Mouse (Mus musculus) ovary, postnatal 14 days (tissue): ENCODE results near the gene Minos1.

Source experiments
- DNase-seq: peaks from one replicate; pipeline ENCODE4 v3.0.0; 2022; ENCODE audit warnings: low spot score

The Minos1 gene

DNA sequence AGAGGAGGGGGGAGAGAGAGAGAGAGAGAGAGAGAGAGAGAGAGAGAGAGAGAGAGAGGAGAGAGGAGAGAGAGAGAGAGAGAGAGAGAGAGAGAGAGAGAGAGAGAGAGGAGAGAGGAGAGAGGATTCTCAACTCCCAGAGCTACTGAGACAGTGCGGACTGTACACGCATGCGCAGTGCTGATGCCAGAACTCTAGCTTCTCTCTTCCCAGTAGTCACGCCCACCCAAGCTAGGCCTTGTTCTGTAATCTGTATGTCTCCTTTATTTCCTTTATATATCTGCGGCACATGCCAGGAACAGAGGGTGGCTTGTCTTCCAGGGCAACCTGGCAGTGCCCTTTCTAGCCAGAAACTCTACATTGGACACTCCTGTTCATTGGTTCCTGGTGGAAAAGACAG is 66.1 kb downstream of the Minos1 start:
- DNase-seq = no peak

DNA sequence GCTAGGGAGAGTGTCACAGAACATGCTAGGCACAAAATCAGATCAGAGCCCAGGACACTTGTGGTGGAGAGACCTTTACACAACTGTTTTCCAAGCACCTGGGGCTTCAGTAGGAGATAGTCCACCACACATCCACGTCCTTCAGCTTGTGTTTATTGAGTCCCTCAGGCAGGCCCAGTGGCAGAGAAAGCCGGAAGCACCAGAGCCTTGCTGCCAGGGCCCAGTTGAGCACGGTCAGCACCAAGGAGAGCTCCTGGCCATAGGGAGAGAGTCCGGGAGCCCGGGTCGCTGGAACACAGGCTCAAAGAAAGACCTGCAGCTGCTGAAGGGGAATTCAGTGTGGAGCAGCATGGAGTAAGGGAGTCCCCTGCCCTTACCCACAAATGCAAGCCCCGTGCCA is 71.3 kb downstream of the Minos1 start:
- peak; percentile 55 for DNase-seq

DNA sequence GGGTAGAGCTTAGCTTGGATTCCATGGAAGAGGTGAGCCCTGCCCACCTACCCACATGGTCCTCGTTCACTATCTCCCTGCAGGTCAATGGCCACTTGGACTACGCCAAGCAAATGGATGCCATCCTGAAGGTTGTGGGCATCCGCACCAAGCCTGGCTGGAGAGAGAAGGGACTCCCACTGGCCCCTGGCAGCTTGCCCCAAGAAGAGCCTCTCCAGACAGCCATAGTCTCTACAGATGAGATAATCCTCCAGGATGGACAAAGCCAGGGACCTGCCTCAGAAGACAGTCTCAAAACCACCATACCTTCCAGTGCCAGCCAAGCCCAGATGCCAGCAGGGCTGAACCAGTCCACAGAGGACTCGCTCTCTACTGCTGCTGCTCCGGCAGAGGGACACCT is 72.9 kb downstream of the Minos1 start:
- no peak for DNase-seq

DNA sequence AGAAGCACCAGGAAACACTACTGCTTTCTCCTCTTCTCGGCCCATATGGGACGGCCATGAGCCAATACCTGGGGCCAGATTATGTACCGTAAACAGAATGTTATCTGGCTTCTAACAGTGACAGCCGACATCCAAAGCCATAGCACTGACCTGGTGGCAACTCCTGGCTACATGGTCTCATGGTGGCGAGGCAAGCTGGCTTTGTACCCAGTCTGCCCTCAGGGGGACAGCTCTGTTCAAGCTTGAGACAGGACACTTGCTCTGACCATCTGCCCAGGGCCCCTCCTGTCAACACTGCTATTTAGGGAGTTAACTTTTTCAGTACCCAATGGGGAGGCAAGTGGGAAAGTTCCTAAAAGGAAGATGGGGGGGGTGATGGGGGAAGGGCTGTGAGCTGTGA is 73.6 kb downstream of the Minos1 start:
- no peak for DNase-seq

DNA sequence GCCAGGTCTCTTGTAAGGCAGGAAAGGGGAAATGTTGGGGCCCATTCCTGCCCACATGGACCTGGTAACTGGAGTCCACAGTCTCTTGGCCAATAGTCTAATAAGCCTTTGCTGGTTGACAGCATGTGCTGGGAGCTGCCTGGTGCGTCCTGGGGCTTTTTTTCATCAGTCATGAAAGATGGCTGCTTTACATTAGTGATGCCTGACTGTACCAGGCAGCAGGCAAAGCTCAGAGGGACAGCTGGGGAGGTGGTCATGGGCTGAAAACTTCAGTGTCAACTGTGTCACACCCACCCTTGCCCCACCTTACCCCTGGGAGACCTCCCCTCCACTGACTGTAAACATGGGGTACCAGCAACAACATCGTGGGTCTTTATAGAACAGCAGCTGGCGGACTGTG is 75.2 kb downstream of the Minos1 start:
- DNase-seq = no peak

DNA sequence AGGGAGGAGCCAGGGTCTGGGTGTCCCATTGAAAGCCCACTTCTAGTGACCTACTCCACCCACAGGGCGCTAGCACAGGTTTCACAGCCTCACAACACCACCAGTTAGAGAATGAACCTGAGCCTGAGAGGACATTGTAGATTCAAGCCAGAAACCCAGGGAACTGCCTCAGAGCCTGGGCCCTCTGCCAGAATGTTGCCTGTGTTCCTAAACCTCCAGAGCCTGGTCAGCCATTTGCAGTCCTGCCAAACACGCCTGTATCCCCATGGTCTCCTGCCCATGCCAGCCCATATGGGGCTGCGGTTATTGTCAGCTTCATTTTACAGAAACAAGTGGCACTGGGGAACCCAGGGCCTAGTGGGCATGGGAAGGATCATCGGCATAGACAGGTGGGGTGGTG is 75.6 kb downstream of the Minos1 start:
- no peak for DNase-seq

DNA sequence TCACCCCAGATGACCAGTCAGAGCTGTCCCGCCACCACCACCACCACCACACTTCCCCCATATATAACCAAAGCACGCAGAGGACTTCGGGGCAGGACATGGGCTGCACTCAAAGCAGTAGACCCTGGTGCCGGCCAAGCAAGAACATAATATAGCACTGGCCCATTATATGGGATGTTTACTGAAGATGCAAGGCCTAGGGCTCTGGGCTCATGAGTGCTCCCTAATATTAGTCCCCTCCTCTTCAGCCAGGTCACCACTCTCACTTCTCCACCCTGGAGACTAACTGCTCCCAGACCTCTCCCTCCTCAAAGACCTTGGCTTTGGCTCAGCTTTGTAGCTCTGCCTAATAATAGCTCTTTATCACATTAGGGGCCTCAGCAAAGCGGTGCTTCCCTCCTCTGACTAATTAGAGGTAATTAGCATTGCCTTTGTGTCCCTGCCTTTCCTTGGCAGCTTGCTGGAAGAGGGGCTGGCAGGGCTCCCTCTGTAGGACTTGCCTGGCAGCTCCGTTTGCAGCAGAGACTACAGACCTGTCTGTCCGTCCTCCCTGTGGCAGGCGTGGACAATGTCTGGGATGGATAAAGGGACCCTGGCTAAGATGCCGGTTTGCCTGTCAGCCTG is 76.5 kb downstream of the Minos1 start:
- no peak for DNase-seq

DNA sequence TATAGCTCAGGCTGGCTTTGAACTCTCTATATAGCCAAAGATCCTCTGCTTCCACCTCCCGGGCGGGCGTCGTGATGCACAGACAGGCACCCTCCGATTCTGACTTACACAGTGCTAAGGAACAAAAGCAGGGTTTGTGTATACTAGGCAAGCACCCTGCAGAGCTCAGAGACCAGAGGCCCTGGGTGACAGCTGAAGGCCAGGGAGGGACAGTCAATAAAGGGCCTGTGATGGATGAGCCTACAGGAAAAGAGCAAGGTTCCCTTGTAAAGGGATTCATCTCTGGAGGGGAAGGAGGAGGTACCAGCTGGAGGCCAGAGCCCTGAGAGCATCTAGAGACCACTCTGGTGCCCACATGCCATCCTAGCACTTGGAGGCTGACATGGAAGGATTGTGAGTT is 77.5 kb downstream of the Minos1 start:
- no peak for DNase-seq

DNA sequence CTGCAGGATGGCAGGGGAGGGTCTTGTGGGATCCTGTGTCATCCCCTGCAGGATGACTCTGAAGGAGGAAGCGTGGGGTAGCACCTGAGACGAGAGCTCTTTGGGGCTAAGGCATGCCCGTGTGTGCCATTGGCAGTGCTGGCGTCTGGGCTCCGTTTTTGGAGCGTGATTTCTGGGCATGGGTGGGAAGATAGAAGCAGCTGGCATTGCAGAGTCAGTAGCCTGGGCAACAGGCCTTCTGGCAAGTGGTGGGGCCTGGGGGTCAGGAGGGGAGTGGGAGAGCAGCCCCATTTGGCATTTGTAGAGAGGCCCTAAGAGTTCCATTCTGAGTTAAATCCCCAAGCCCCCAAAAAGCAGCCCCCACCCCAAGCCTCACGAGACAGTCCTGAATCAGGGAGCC is 78.1 kb downstream of the Minos1 start:
- no peak for DNase-seq
